Mouse (Mus musculus): ENCODE data around the gene Tbca. TPM values are rescaled to one million over a fixed set of nuclear protein-coding genes. Genes with fewer than 3 reads are reported as not detected.
A peak's percentile ranks its signal among the peaks of the same experiment; 100 is the strongest.

Tbca gene
- polyA plus RNA-seq, 1 experiment from 2014 or later, result 212 TPM

DNA sequence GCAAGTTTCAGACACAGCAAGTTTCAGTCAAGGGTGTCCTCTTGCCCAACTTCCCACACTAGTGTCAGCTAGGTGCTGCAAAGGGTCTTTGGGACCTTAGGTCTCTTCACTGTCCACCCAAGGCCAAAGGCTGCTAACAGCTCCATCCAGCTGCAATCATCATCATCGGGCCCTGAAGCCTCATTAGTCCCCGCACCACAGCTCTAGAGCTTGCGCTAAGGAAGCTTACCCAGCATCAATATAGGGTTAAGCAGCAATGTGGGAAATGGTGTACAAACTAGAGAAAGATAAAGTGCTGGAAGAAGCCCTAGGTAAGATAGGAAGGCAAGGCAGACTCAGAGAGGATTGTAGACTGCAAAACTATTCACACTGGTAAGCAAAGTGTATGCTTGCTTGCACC lies 92.5 kb downstream of the Tbca start:
- H3K36me3 ChIP-seq (ENCODE audit: insufficient read depth, low read length), result no peaks in the 10 kb centered on the region
- ATAC-seq (no peak), DNase-seq (ENCODE audit: low spot score) (no peak)
- no peaks in the 10 kb centered on the region for H3K4me1 ChIP-seq (ENCODE audit: insufficient read depth, low read depth, low read length)
- TF ChIP-seq CTCF (IDR thresholded peaks at IDR 0.05), result no peak
- TF ChIP-seq EP300 (IDR thresholded peaks at IDR 0.05), result no peak
- no peak overlapping the region for H3K9ac ChIP-seq (replicated peaks; ENCODE audit: low read depth)
- H3K9me3 ChIP-seq (ENCODE audit: low read length), result no peaks in the 10 kb centered on the region
- no peak overlapping the region for H3K27ac ChIP-seq (ENCODE audit: low read length)
- peaks cover 84% of the 10 kb centered on the region for H3K27me3 ChIP-seq (replicated peaks; ENCODE audit: insufficient read depth, low read length)
- 0% methylated on average over 3 of the region's 3 CpGs for WGBS
- H3K4me2 ChIP-seq (replicated peaks; ENCODE audit: low read depth, low read length), result no peak overlapping the region
- H3K4me3 ChIP-seq (ENCODE audit: low read depth, low read length), result no peak overlapping the region

- H3K36me3 ChIP-seq (ENCODE audit: insufficient read depth, low read length), result no peaks in the 10 kb centered on the region
- peak overlapping the region; percentile 75 for H3K4me2 ChIP-seq (replicated peaks; ENCODE audit: low read depth, low read length)
- no peaks in the 10 kb centered on the region for H3K9me3 ChIP-seq (ENCODE audit: low read length)
- DNase-seq (ENCODE audit: low spot score) (no peak), ATAC-seq (no peak)
- H3K9ac ChIP-seq (replicated peaks; ENCODE audit: low read depth), result no peak overlapping the region
- H3K4me3 ChIP-seq (ENCODE audit: low read depth, low read length), result no peak overlapping the region; the same call in 1 of the 2 replicates
- no peak overlapping the region for H3K27ac ChIP-seq (ENCODE audit: low read length)
- H3K4me1 ChIP-seq (ENCODE audit: insufficient read depth, low read depth, low read length), result no peaks in the 10 kb centered on the region
- H3K27me3 ChIP-seq (replicated peaks; ENCODE audit: insufficient read depth, low read length), result peaks cover 74% of the 10 kb centered on the region
- WGBS, result 3% methylated on average over 10 of the region's 10 CpGs
- no peak for TF ChIP-seq EP300 (IDR thresholded peaks at IDR 0.05)
- TF ChIP-seq CTCF (IDR thresholded peaks at IDR 0.05), result no peak
Observed at GRCm38 (mm10) chr13:94882221-94882620, 93.5 kb downstream of the Tbca start.

- Histone ChIP-seq H3K36me3 (ENCODE audit: insufficient read depth, low read length) (no peaks in the 10 kb centered on the region), H3K4me3 (ENCODE audit: low read depth, low read length) (peak overlapping the region; percentile 40), H3K27me3 (replicated peaks; ENCODE audit: insufficient read depth, low read length) (peaks cover 73% of the 10 kb centered on the region), H3K9ac (replicated peaks; ENCODE audit: low read depth) (no peak overlapping the region), H3K27ac (ENCODE audit: low read length) (no peak overlapping the region), H3K9me3 (ENCODE audit: low read length) (no peaks in the 10 kb centered on the region), H3K4me2 (replicated peaks; ENCODE audit: low read depth, low read length) (peak overlapping the region; percentile 75), H3K4me1 (ENCODE audit: insufficient read depth, low read depth, low read length) (no peaks in the 10 kb centered on the region)
- under 1% methylated on average over 37 of the region's 37 CpGs for WGBS
- TF ChIP-seq EP300 (IDR thresholded peaks at IDR 0.05) (no peak), CTCF (IDR thresholded peaks at IDR 0.05) (no peak)
- peak; percentile 12; the same call in 1 of the 2 replicates for ATAC-seq
- DNase-seq (ENCODE audit: low spot score), result no peak
Observed at GRCm38 (mm10) chr13:94882711-94883145, 94.0 kb downstream of the Tbca start.

DNA sequence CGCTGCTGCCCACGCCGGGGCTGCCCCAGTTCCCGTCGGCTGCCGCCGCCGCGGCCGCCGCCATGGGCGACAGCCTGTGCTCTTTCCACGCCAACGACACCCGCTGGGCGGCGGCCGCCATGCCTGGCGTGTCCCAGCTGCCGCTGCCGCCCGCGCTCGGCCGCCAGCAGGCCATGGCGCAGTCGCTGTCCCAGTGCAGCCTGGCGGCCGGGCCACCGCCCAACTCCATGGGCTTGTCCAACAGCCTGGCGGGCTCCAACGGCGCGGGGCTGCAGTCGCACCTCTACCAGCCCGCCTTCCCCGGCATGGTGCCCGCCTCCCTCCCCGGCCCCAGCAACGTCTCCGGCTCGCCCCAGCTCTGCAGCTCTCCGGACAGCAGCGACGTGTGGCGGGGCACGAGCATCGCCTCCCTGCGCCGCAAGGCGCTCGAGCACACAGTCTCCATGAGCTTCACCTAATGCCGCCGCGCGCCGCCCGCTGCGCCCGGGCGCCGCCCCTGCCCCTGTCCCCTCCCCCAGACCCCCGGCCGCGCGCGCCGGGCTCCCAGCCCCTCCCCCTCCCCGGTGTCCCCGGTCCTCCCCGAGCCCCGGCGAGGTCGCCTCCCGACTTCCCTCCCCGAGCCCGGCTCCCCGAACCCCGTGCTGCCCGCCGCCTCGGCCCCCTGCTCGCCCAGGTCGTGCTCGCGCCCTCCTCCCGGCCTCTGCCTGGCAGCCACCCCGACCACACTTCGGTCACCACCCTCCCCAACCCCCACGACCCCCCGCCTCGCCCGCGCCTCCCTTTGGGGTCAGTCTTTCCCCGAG lies 94.7 kb downstream of the Tbca start:
- no peak overlapping the region for H3K9ac ChIP-seq (replicated peaks; ENCODE audit: low read depth)
- H3K27me3 ChIP-seq (replicated peaks; ENCODE audit: insufficient read depth, low read length), result peaks cover 73% of the 10 kb centered on the region
- peak overlapping the region; percentile 75 for H3K4me2 ChIP-seq (replicated peaks; ENCODE audit: low read depth, low read length)
- no peaks in the 10 kb centered on the region for H3K4me1 ChIP-seq (ENCODE audit: insufficient read depth, low read depth, low read length)
- no peaks in the 10 kb centered on the region for H3K36me3 ChIP-seq (ENCODE audit: insufficient read depth, low read length)
- ATAC-seq (peak; percentile 57), DNase-seq (ENCODE audit: low spot score) (no peak)
- peak overlapping the region; percentile 40 for H3K4me3 ChIP-seq (ENCODE audit: low read depth, low read length)
- TF ChIP-seq CTCF (IDR thresholded peaks at IDR 0.05), result no peak; the same call in 1 of the 2 replicates
- TF ChIP-seq EP300 (IDR thresholded peaks at IDR 0.05), result no peak
- no peak overlapping the region for H3K27ac ChIP-seq (ENCODE audit: low read length)
- whole genome bisulfite sequencing, result 3% methylated on average over 55 of the region's 95 CpGs
- no peaks in the 10 kb centered on the region for H3K9me3 ChIP-seq (ENCODE audit: low read length)

DNA sequence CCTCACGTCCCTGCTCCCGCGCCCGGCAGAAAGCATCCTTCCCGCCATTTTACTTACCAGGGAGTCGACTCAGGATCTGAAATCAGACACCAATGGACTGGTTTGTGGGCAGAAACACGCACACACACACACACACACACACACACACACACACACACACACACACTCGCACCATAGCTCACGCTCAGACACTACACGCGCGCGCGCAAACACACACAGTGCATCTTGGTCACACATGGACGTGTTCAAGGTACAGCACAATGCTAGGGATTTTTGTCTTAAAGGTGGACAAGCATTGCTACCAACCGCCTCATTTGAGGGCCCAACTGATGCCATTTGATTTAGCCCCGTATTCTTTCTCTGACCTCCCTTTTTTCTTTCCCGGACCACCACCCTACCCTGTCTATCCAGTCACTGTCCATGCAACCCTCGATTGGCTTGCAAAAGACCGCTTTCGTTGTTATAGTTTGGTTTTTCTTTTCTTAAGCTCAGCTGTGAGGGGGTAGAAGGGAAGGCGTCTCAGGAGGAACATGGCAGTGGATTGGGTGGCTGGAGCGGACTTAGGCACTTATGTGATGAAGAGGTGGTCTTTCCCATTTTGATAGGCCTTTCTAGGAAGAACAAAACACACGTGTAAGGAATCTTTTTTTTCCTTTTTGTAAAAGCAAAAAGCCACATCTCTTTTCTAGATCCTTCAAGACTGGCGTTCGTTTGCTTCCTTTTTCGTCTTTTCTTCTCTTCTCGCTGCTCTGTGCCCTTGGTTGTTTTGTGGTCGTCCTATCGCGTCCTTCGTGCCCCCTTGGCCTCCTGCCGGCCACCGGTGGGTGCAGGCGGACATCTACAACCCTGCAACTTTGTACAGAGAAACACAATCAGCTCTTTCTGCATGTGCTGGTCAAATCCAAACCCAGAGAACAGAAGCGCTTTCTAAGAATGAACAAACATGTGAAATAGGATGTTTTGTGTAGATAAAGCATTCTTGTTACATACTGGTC lies 95.6 kb downstream of the Tbca start:
- TF ChIP-seq CTCF (IDR thresholded peaks at IDR 0.05), result no peak
- no peak for TF ChIP-seq EP300 (IDR thresholded peaks at IDR 0.05)
- WGBS, result 3% methylated on average over 36 of the region's 36 CpGs
- no peaks in the 10 kb centered on the region for H3K4me1 ChIP-seq (ENCODE audit: insufficient read depth, low read depth, low read length)

More for the DNA sequence above, 95.6 kb downstream of the Tbca start:
- Histone ChIP-seq H3K27ac (ENCODE audit: low read length) (no peak overlapping the region), H3K4me3 (ENCODE audit: low read depth, low read length) (peak overlapping the region; percentile 40; the same call in 1 of the 2 replicates), H3K9me3 (ENCODE audit: low read length) (no peaks in the 10 kb centered on the region), H3K36me3 (ENCODE audit: insufficient read depth, low read length) (no peaks in the 10 kb centered on the region), H3K9ac (replicated peaks; ENCODE audit: low read depth) (no peak overlapping the region), H3K27me3 (replicated peaks; ENCODE audit: insufficient read depth, low read length) (peaks cover 77% of the 10 kb centered on the region), H3K4me2 (replicated peaks; ENCODE audit: low read depth, low read length) (peak overlapping the region; percentile 75)
- ATAC-seq (no peak), DNase-seq (ENCODE audit: low spot score) (no peak)
